24 mouse cellular contexts compared by ENCODE assay signal in the genomic region with DNA sequence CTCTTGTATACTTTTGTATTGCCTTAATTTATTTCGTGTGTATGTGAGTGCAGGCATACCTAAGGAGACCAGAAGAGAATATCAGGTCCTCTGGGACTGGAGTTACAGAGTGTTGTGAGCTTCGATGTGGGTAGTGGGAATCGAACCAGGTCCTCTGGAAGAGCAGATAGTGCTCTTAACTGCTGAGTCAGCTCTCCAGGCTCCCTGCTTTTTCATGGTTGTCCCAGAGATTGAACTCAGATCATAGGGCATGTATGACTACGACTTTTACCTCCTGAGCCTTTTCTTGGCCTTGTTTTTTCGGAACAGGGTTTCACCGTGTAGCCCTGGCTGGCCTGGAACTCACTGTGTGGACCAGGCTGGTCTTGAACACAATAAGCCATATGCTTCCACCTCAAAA. TPM values are rescaled to one million over a fixed set of nuclear protein-coding genes. Genes with fewer than 3 reads are reported as not detected.
DNase-seq lines count a peak whose midpoint lies in the region; ATAC-seq and TF ChIP-seq lines count a peak whose summit lies in the region.
"Had no signal": no experiment of that assay in that cellular context is flagged by ENCODE, and none has a peak within 500 bp of the region (broad histone marks: within the 10 kb centered on the region; RNA-seq: fewer than 3 reads in every experiment).

No protein-coding gene starts in this region.

- ATAC-seq in midbrain, embryonic 11.5 days (ENCODE audit: low FRiP score): no peak
- ATAC-seq in midbrain, embryonic 16.5 days: no peak
- no peak for ATAC-seq in heart, embryonic 12.5 days (ENCODE audit: insufficient number of reproducible peaks, low FRiP score)
- ATAC-seq: activated CD4-positive, CD25-positive, alpha-beta regulatory T cell, adult 4 months; CD4-positive, CD25-positive, alpha-beta regulatory T cell, adult 4 months; Patski had no signal

- no peaks in the 10 kb centered on the region for H3K9me3 ChIP-seq in midbrain, embryonic 11.5 days (ENCODE audit: control insufficient read depth, low read length)
- no peaks in the 10 kb centered on the region for H3K9me3 ChIP-seq in midbrain, embryonic 16.5 days (replicated peaks; ENCODE audit: control insufficient read depth, low read length, poor library complexity, severe bottlenecking)
- no peaks in the 10 kb centered on the region for H3K9me3 ChIP-seq in CH12.LX (replicated peaks; ENCODE audit: low read length)
- H3K9me3 ChIP-seq in ES-E14 (ENCODE audit: control insufficient read depth, insufficient read depth, low read depth, low read length): no peaks in the 10 kb centered on the region
- no peaks in the 10 kb centered on the region for H3K9me3 ChIP-seq in MEL (replicated peaks; ENCODE audit: insufficient read depth, low read length)
- H3K9me3 ChIP-seq in heart, embryonic 12.5 days (replicated peaks): no peaks in the 10 kb centered on the region
- H3K9me3 ChIP-seq: G1E had no signal

- in situ Hi-C loops in CH12.LX (cut with MboI; ENCODE audit: low pct_ligation_motif_present, low pct_unique_long_range_greater_than_20kb, low sequenced_read_pairs): loop anchor here (25.0 kb wide), 1 partner anchor 703 kb away; no protein-coding TSS in a partner anchor
- in situ Hi-C loops in ES-E14 (cut with MboI; ENCODE audit: low sequenced_read_pairs in 2 of 2, unreplicated experiment in 2 of 2): no loop called here

- TF ChIP-seq EP300 in CH12.LX (IDR thresholded peaks at IDR 0.05; ENCODE audit: low read length) (no peak), MEL (IDR thresholded peaks at IDR 0.05; ENCODE audit: low read depth in 1 of 2, low read length in 2 of 2) (no peak)

- WGBS in midbrain, embryonic 11.5 days: 86% methylated on average over 6 of the region's 6 CpGs
- 81% methylated on average over 6 of the region's 6 CpGs for WGBS in midbrain, embryonic 16.5 days
- 77% methylated on average over 6 of the region's 6 CpGs for WGBS in heart, embryonic 12.5 days

- H3K36me3 ChIP-seq in midbrain, embryonic 11.5 days (ENCODE audit: control insufficient read depth, insufficient read depth, low read length): no peaks in the 10 kb centered on the region
- no peaks in the 10 kb centered on the region for H3K36me3 ChIP-seq in midbrain, embryonic 16.5 days (ENCODE audit: control insufficient read depth, insufficient read depth, low read length)
- H3K36me3 ChIP-seq in CH12.LX (replicated peaks in 1 of 2; ENCODE audit: control insufficient read depth in 1 of 2, insufficient read depth in 1 of 2, low read length in 1 of 2) (no peaks in the 10 kb centered on the region), ES-E14 (ENCODE audit: control insufficient read depth, insufficient read depth, low read length, poor library complexity, severe bottlenecking) (no peaks in the 10 kb centered on the region), MEL (ENCODE audit: control insufficient read depth in 1 of 2, insufficient read depth in 2 of 2, low read length in 2 of 2) (no peaks in the 10 kb centered on the region)
- no peaks in the 10 kb centered on the region for H3K36me3 ChIP-seq in heart, embryonic 12.5 days

- no peaks in the 10 kb centered on the region for H3K4me1 ChIP-seq in midbrain, embryonic 11.5 days (ENCODE audit: control insufficient read depth, insufficient read depth, low read length)
- H3K4me1 ChIP-seq in midbrain, embryonic 16.5 days (ENCODE audit: control insufficient read depth, insufficient read depth, low read length): no peaks in the 10 kb centered on the region
- H3K4me1 ChIP-seq in CH12.LX (ENCODE audit: control insufficient read depth in 1 of 2, insufficient read depth in 2 of 2) (no peaks in the 10 kb centered on the region), ES-E14 (ENCODE audit: control insufficient read depth in 2 of 2, insufficient read depth in 2 of 2, low read length in 2 of 2, poor library complexity in 1 of 2) (no peaks in the 10 kb centered on the region), MEL (ENCODE audit: control insufficient read depth in 1 of 2, insufficient read depth in 2 of 2, low read length in 2 of 2) (no peaks in the 10 kb centered on the region; a peak in 1 of 4 replicates)
- H3K4me1 ChIP-seq in heart, embryonic 12.5 days (replicated peaks): peaks cover 8% of the 10 kb centered on the region

- H3K27ac ChIP-seq in midbrain, embryonic 11.5 days (ENCODE audit: low read depth, low read length): no peak overlapping the region
- H3K27ac ChIP-seq in midbrain, embryonic 16.5 days (ENCODE audit: low read length): no peak overlapping the region
- H3K27ac ChIP-seq in CH12.LX (ENCODE audit: insufficient read depth, low read depth): no peak overlapping the region
- no peak overlapping the region for H3K27ac ChIP-seq in ES-E14 (ENCODE audit: insufficient read depth, low read depth, low read length, poor library complexity, severe bottlenecking)
- H3K27ac ChIP-seq in MEL (ENCODE audit: control insufficient read depth, low read depth, low read length): no peak overlapping the region
- H3K27ac ChIP-seq in heart, embryonic 12.5 days (ENCODE audit: poor library complexity, severe bottlenecking): no peak overlapping the region

- H3K79me2 ChIP-seq in CH12.LX (replicated peaks; ENCODE audit: control insufficient read depth, extremely low read depth, insufficient read depth, poor library complexity, severe bottlenecking) (no peaks in the 10 kb centered on the region), MEL (ENCODE audit: control insufficient read depth, insufficient read depth, low read length, poor library complexity) (no peaks in the 10 kb centered on the region; the same call in 1 of the 2 replicates)

- H3K27me3 ChIP-seq in midbrain, embryonic 11.5 days (ENCODE audit: control insufficient read depth, insufficient read depth, low read length): no peaks in the 10 kb centered on the region
- H3K27me3 ChIP-seq in midbrain, embryonic 16.5 days (ENCODE audit: control insufficient read depth, insufficient read depth, low read depth, low read length): no peaks in the 10 kb centered on the region
- H3K27me3 ChIP-seq in CH12.LX (replicated peaks) (no peaks in the 10 kb centered on the region), MEL (ENCODE audit: control insufficient read depth in 1 of 2, insufficient read depth in 2 of 2, low read length in 2 of 2) (no peaks in the 10 kb centered on the region)
- no peaks in the 10 kb centered on the region for H3K27me3 ChIP-seq in heart, embryonic 12.5 days (replicated peaks)
- H3K27me3 ChIP-seq: Patski had no signal

- TF ChIP-seq POLR2A in CH12.LX (IDR thresholded peaks at IDR 0.05; ENCODE audit: low read depth, low read length): no peak
- TF ChIP-seq POLR2A in MEL (IDR thresholded peaks at IDR 0.05; ENCODE audit: control insufficient read depth in 1 of 2, insufficient read depth in 1 of 2, low read depth in 1 of 2, low read length in 2 of 2, poor library complexity in 1 of 2): no peak

- DNase-seq in midbrain, embryonic 11.5 days (ENCODE audit: low spot score, missing footprints): peak; percentile 57
- no peak for DNase-seq in CH12.LX (ENCODE audit: extremely low read depth)
- no peak for DNase-seq in ES-E14 (ENCODE audit: low read depth, low spot score)
- DNase-seq in MEL (ENCODE audit: low read depth, low spot score): no peak
- DNase-seq in thymus, postnatal 14 days: no peak
- no peak for DNase-seq in right cerebral cortex, postnatal 14 days
- DNase-seq: adrenal gland, adult 2 months; adrenal gland, adult 8-10 months; adrenal gland, postnatal 10 days; adrenal gland, postnatal 14 days; adrenal gland, postnatal 25 days; adrenal gland, postnatal 36 days; B cell, adult 2 months; cerebellum, adult 11 months; cerebellum, adult 11-12 months; cerebellum, adult 18-20 months; cerebellum, adult 2 months; cerebellum, adult 8-10 months had no signal

- no peak overlapping the region for H3K4me3 ChIP-seq in midbrain, embryonic 11.5 days (ENCODE audit: low read depth, low read length)
- H3K4me3 ChIP-seq in midbrain, embryonic 16.5 days (ENCODE audit: low read depth, low read length): no peak overlapping the region
- H3K4me3 ChIP-seq in CH12.LX (replicated peaks in 1 of 3; ENCODE audit: low read depth in 2 of 3, low read length in 2 of 3, poor library complexity in 1 of 3): no peak overlapping the region
- no peak overlapping the region for H3K4me3 ChIP-seq in ES-E14 (ENCODE audit: insufficient read depth in 1 of 2, low read depth in 1 of 2, low read length in 2 of 2, poor library complexity in 1 of 2, severe bottlenecking in 1 of 2)
- H3K4me3 ChIP-seq in MEL (ENCODE audit: control insufficient read depth in 1 of 2, insufficient read depth in 1 of 2, low read depth in 2 of 2, low read length in 2 of 2): no peak overlapping the region
- H3K4me3 ChIP-seq in heart, embryonic 12.5 days: no peak overlapping the region

- H3K4me2 ChIP-seq in midbrain, embryonic 11.5 days: no peak overlapping the region
- H3K4me2 ChIP-seq in midbrain, embryonic 16.5 days (ENCODE audit: low read length): no peak overlapping the region
- no peak overlapping the region for H3K4me2 ChIP-seq in CH12.LX (ENCODE audit: insufficient read depth, low read depth, poor library complexity, severe bottlenecking)
- no peak overlapping the region for H3K4me2 ChIP-seq in heart, embryonic 12.5 days

- H3K9ac ChIP-seq in midbrain, embryonic 11.5 days (ENCODE audit: low read length): no peak overlapping the region
- no peak overlapping the region for H3K9ac ChIP-seq in midbrain, embryonic 16.5 days (ENCODE audit: low read depth, low read length)
- H3K9ac ChIP-seq in CH12.LX (ENCODE audit: insufficient read depth, low read depth) (no peak overlapping the region), ES-E14 (ENCODE audit: insufficient read depth, low read depth, low read length, poor library complexity, severe bottlenecking) (no peak overlapping the region), MEL (ENCODE audit: control insufficient read depth, low read depth, low read length, poor library complexity, severe bottlenecking) (no peak overlapping the region)
- H3K9ac ChIP-seq in heart, embryonic 12.5 days: no peak overlapping the region

- TF ChIP-seq CTCF in CH12.LX (conservative IDR thresholded peaks at IDR 0.05 in 1 of 2, IDR thresholded peaks at IDR 0.05 in 1 of 2; ENCODE audit: low read depth in 2 of 2, low read length in 2 of 2) (no peak), MEL (IDR thresholded peaks at IDR 0.05 in 2 of 3, conservative IDR thresholded peaks at IDR 0.05 in 1 of 3; ENCODE audit: control insufficient read depth in 1 of 3, insufficient read depth in 1 of 3, low read depth in 2 of 3, low read length in 3 of 3, poor library complexity in 1 of 3, severe bottlenecking in 1 of 3) (no peak)

- TF ChIP-seq RAD21 in CH12.LX (IDR thresholded peaks at IDR 0.05; ENCODE audit: low read depth, low read length) (no peak), MEL (IDR thresholded peaks at IDR 0.05; ENCODE audit: low read depth, low read length) (no peak)

- dilution Hi-C loops in CH12.LX (cut with MboI; ENCODE audit: extremely low pct_ligation_motif_present, extremely low pct_unique_long_range_greater_than_20kb, low sequenced_read_pairs): no loop called here

RNA-seq across cellular contexts. Expression of a gene that starts 17.0 kb away (rescaled TPM):
- polyA plus RNA-seq in midbrain, embryonic 11.5 days (2014; fragmentation: Nextera tagmentation; extraction: Ambion mirVana): 127 and 139 TPM in 2 replicates
- polyA plus RNA-seq in midbrain, embryonic 16.5 days (2015; fragmentation: Nextera tagmentation; extraction: Ambion mirVana): 35.8 and 45.4 TPM in 2 replicates
- total RNA-seq in CH12.LX (2012; rRNA removed) (126 and 129 TPM in 2 replicates), CH12.LX (2014; rRNA removed) (178 and 198 TPM in 2 replicates), ES-E14 (2012; rRNA removed) (138 and 161 TPM in 2 replicates), MEL (2012; rRNA removed) (87.3 and 99.6 TPM in 2 replicates)
- polyA plus RNA-seq in CH12.LX (2012; ENCODE audit: insufficient read length, low read depth) (116 and 140 TPM in 2 replicates), MEL (2012; ENCODE audit: insufficient read depth in 1 of 2, insufficient read length in 2 of 2, low read depth in 1 of 2, low replicate concordance in 2 of 2, missing spikeins in 1 of 2) (100 to 1,000 TPM in 1 of 2 experiments, 10 to 100 TPM in 1; 88.0 to 188 TPM)
- polyA plus RNA-seq in heart, embryonic 12.5 days (2016; fragmentation: Nextera tagmentation; extraction: Ambion mirVana): 61.7 and 63.8 TPM in 2 replicates

RNA-seq across cellular contexts. Expression of a gene that starts 48.2 kb away (rescaled TPM):
- 40.1 and 43.1 TPM in 2 replicates for polyA plus RNA-seq in midbrain, embryonic 11.5 days (2014; fragmentation: Nextera tagmentation; extraction: Ambion mirVana)
- polyA plus RNA-seq in midbrain, embryonic 16.5 days (2015; fragmentation: Nextera tagmentation; extraction: Ambion mirVana): 14.2 and 19.0 TPM in 2 replicates
- total RNA-seq in CH12.LX (2012; rRNA removed) (13.5 and 15.1 TPM in 2 replicates), CH12.LX (2014; rRNA removed) (12.8 and 13.1 TPM in 2 replicates), ES-E14 (2012; rRNA removed) (21.5 and 23.6 TPM in 2 replicates), MEL (2012; rRNA removed) (10.1 and 11.4 TPM in 2 replicates)
- polyA plus RNA-seq in CH12.LX (2012; ENCODE audit: insufficient read length, low read depth) (15.1 and 16.4 TPM in 2 replicates), MEL (2012; ENCODE audit: insufficient read depth in 1 of 2, insufficient read length in 2 of 2, low read depth in 1 of 2, low replicate concordance in 2 of 2, missing spikeins in 1 of 2) (10 to 100 TPM; 12.9 to 50.6 TPM)
- polyA plus RNA-seq in heart, embryonic 12.5 days (2016; fragmentation: Nextera tagmentation; extraction: Ambion mirVana): 31.9 and 32.9 TPM in 2 replicates
